Mouse (Mus musculus): ENCODE results near the gene Efnb2.

Gene Efnb2

DNA sequence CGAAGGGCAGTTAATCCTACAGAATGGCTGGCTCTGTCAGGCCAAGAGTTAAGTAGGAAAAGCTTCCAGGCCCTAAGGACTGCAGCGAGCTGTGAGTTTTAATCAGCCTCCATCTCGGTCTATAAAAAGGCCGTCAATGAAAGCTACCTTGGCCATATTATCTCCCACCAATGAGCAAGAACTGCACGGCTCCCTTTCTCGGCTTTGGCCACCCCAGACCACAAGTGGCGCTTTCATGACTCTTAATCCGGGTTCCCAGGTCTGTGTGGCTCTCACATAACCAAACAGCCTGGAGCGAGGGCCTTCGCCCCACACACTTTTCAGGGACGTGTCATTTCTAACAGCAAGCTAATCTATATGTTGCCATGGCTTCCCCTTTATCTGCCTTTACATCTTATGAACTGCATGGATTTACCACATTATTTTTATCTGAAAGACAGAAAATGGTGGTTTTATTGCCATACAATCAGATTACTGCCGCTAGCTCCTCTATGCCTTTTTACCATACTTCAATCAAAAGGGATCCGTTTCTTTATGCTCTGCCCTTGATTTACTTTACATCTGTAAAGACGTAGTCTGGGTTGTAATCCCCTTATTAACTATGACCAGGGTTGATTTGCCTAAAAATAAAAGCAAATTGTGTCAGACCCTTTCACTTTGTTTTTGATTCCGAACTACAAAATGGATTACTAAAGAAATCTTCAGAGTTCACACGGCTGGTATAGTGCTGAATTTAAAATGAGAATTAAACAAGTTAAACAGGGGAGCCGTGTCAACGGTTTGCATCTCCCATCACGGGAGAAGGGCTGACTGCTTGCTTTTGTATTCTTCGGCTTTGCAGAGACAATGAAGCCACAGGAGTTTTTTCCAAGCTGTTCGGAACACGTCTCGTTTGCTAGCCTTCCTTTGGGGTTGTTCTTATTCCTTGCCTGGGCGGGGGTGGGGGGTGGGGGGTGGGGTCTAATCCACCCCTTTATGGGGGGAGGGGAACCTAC, 5.4 kb downstream of the Efnb2 start:
- peak; percentile 43 for DNase-seq (ENCODE audit: inconsistent ontology term)

DNA sequence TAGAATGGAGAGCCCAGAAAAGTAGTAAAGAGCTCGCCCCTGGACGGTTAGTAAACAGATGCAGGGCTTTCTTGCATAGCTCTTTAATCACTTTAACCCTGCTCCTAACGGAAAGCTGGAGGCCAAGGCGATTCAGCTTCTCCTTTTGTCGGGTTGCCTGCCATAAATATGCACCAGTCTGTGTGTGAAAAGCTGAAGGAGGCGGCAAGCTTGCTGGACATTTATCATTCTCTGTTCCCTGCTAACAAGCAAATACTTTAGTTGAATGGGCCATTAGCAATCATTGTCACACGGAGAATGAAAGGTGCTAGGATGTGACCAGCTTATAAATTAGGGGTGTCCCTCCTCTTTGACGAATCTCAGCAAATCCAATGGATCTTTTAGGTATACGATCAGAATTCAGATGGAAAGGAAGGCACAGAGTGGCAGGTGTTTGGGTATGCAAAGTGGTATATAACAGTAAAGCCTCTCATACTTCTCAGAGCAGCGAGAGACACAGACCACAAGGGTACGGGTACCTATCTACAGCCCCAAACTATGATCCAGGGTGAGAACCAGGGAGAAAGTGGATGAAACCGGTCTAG, 7.0 kb downstream of the Efnb2 start:
- DNase-seq (ENCODE audit: inconsistent ontology term): peak; percentile 59

DNA sequence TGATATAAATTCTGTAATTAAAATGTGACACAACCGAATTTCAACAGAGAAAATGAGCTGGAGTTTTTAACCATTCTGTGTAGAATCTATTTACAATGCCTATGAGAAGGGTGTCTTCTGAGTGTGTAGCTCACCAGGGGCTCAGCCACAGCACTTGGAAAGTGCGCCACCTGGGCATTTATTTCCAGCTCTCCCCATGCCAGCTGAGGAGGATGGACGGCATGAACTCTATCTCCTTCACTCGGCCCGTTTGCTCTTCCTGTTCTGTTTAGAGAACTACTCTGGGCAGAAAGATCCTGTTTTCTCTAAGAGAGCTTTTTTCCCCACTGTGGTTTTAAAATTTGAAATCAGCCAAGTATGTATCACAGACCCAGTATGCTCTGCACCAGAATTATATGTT, 7.7 kb downstream of the Efnb2 start:
- DNase-seq (ENCODE audit: inconsistent ontology term): no peak

DNA sequence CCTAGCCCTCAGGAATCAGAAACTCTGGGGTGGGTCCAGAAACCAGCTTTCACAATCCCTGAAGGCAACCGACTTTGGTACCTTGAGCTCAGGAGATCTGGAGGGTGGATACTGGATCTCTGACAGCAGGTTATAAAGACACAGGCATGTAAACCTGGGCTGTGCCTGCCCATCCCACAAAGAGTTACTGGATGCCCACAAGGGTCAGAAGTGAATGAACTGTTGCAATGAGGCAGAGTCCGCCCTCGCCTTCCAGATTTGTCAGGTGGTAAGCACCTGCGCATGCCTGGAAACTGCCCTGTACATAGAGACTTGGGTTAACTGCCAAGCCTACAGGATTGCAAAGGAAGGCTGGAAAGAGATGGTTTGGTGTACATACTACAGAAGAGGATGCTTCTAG, 8.7 kb downstream of the Efnb2 start:
- DNase-seq (ENCODE audit: inconsistent ontology term): no peak

DNA sequence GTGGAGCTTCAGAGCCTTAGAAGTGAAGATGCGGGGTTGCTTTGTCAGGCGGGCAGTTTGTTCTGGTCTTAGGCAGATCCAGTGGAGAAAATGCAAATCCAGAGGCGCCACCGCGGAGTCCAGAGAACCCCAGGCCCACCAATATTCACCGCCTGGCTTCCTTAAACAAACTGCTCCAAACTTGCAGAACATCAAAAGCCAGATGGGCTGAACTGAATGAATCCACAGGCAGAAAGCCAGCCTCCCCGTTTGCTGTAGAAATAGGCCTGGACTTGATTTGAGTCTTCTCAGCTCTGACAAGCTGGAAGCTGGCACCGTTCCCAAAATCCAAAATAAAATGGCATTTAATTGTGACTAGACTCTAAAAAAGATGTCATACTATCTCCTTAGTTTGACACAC, 11.1 kb downstream of the Efnb2 start:
- peak; percentile 77 for DNase-seq (ENCODE audit: inconsistent ontology term)

DNA sequence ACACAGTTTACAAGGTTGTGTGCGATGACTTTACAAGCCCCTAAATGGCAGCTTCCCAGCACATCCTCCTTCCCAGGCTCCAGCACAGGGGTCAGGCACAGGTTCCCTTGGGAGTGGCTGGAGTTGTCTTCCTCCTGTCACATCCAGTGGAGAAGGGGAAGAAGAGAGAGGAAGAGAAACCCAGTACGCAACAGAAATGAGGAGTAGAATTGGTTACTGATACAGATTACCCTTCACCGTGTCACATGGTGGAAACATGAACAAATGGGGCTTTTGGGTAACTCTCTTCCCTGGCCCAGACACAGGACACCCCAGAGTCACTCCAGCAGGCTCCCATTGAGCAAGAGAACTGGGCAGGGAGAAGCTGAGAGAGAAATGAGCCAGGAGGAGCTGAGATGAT, 11.5 kb downstream of the Efnb2 start:
- no peak for DNase-seq (ENCODE audit: inconsistent ontology term)

DNA sequence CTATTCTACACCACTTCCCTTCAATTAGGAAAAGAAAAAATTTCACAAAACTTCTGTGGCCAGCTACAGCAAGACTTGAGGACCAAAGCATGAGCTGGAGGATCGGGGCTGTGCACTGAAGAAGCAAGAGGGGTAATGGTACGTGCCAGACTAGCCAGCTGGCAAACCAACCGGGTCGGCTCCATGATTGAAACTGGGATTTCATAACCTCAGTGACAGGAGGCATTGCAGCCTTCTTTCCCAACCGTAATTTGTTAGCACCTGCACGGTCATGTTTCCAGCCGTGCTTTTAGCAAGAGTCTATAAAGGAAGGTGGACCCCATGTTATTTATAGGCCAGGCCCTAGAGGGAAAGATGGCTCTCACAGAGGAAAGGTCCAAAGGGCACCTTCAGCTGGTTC, 12.4 kb downstream of the Efnb2 start:
- DNase-seq (ENCODE audit: inconsistent ontology term): no peak

DNA sequence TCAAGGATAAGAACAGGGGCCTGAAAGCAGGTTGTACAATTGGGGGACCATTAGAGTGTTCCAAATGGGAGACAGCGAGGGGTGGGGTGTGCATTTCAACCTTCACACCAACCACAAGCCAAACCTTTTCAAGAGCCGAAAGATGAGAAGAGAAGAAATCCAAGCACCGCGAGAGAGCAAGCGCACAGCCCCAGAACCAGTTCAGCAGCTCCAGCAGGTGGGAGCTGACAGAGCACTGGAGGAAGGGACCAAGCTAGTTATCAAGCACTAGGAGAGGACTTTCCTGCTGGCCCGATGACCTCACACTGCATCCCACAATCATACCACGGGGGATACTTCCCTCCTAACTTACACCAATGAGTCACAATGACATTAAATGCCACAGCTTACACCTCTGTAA, 13.2 kb downstream of the Efnb2 start:
- DNase-seq (ENCODE audit: inconsistent ontology term): no peak

DNA sequence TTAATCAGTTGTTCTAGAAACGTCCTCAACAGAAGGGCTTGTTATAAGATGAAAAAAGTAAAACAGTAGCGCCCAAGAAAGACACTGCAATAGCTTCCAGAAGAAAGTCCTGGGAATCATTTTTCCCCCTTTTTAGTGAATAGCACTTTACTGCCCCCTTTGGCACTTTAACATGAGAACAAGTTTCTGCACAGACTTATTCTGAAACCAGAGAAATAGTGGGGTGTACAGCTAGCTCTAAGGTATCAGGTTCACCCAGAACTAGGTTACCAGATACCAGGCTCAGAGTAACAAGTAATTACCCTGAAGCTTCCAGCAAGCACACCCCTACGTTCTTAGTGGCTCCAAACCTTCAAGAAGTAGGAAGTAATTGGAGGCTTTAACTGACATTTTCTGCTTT, 13.7 kb downstream of the Efnb2 start:
- no peak for DNase-seq (ENCODE audit: inconsistent ontology term)

DNA sequence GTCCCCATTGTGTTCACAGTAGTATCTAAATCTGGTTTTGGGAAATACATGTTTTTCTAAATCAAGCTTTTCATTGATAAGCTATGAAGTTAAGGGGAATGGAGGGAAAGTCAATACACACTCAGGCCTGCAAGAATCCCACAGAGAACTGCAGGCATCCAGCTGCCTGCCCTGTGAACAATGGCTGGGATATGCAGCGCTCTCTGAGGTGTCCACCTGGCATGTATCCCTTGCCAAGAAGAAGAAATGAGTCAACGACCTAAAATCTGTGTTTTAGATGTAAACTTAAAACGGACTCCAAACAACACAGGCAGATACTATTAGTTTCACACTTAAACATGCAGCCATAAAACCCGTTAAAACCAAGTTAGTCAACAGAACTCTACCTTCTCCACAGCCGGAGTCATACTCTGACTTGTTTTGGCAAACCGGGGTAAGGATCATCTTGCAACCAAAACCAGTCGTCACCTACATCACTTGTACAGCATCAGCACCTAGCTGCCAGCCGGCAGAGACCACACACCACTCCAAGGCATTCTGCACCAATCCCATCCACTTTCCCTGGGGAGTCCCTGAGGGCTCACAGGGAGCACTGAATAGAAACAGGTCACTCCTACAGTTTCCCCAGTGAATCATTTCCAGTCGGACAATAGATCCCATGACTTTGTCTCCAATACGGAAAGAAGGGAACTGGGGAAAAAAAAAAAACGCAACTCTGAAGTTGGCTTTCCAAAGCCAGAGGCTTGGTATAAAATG, 16.7 kb downstream of the Efnb2 start:
- DNase-seq (ENCODE audit: inconsistent ontology term): peak; percentile 78

DNA sequence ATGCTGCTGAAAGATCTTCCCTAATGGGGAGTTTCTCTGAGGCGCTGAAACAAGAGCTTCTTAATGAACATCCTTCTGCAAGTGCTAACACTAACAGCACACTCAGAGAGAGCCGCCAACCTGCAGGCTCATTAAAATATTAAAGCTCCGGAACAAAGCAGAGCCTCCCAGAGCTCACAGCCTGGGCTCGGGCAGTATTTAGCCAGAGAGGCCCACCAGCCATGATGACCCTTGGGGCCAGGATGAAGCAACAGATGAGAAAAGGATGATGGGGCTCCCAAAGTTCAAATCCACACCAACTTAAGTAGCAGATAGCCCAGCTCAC, 20.8 kb downstream of the Efnb2 start:
- DNase-seq (ENCODE audit: inconsistent ontology term): peak; percentile 77

DNA sequence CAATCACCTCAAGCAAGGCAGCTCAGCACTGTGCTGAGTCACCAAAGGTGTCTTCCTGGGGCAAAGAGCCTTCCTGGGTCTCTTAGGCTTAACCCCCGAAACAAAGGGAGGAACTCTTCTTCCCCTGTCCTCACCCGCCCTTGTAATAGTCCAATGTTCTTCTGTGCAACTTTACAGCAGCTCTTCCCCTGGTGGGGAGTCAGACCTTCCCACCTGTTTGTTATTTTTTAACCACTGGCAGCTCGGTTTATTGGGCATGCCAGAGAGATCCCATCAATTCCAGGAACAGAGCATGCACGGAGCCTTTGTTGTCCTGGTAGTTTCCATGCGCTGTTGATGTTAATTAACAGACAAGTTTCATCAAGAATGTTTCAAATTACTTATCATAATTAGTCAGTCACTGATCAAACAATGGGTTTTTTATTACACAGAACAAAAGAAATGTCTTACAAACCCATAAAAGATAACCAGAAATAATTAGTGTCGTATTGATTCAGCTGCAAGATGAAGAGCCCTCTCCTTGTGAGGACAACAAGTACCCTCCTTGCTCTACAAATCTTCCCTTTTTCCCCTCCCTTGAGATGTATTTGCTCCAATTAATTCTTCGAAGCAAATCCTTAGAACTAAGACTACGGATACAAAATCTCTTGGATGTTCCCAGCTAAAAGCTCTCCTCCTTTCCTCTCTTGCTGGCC, 21.3 kb downstream of the Efnb2 start:
- peak; percentile 91 for DNase-seq (ENCODE audit: inconsistent ontology term)

DNA sequence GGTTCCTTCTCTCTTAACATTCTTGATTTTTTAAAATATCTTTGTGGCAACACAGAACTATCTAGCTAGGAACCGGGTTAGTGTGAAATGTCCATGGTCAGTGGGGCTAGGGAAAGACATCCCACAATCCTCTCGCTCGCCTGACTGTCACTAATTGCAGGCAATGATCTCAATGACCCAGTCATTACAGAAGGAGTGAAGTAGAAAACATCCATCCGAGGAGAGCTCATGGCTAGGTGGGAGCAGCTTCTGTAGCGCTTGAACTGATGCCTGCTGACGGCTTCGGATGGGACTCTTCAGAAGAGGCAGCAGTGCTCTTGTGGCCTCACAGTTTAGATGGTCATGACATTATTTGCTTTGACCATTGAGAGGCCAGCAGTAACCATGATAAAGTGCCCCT, 29.6 kb downstream of the Efnb2 start:
- peak; percentile 55 for DNase-seq (ENCODE audit: inconsistent ontology term)

DNA sequence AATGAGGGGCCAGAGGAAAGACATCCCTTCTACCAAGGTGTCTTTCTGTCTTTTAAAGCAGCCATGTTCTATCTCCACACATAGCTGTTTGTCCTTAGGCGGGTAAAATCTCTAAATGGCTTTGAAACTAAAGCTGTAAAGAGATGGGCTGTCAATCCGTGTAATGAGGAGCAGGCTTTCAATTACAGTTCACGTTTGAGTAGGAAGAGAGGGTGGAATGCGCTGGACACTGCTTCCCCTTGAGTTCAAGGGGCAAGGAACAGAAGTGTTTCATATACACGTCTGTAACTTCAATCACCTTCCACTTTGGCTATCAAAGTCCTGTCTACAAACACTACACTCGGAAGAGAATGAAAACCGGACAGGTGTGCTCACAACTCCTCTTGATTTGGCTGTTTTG, 37.0 kb downstream of the Efnb2 start:
- DNase-seq (ENCODE audit: inconsistent ontology term): no peak

DNA sequence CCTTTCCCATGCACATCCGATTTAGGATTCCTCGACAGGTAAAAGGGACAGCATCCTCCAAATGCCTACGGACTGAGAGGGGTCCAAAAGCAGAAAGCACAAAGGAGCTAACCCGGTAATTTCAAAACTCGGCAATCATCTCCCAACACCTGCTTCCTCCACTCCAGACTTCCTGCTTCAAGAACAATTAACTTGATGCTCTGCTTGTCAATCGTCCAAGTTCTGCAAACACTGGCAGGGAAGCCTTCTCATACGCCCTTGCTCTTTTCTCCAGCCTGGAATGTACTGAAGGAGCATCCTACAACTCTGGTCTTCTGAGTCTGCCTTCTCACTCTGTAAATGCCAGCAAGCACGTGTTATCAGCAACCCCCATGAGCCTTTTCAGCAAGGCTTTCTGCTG, 37.6 kb downstream of the Efnb2 start:
- peak; percentile 66 for DNase-seq (ENCODE audit: inconsistent ontology term)

DNA sequence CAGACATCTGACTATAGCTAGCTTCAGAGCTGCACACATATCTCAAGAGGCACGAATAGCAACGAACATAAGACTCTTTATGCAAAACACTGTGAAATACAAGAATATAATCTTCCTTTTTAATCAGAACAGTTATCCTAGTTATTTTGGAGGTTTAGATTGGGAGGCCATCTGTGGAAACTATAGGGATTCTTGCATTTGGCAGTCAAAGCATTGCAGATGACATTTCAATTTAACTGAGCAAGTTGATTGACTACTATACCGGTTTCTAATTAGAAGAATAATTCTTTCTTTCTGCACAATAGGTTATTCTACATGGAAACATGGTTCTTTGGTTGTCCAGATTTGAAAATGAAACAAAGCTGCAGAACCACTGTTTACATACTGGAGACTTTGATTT, 38.6 kb downstream of the Efnb2 start:
- no peak for DNase-seq (ENCODE audit: inconsistent ontology term)

DNA sequence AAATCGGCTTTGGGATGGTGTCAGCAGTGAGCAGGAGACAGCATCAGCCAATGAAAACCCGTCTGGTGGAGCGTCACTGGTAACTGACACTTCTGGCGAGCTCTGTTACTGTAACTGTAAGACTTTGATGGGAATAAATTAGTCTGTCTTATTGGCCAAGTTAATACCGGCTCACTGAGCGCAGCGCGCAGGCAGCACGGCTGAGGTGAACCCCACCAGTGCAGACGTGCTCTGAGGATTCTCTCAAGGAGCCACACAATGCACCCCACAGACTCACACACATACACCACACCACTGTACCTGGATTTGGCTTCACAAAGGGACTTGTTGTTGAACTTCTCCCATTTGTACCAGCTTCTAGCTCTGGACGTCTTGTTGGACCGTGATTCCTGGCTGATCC, 39.0 kb downstream of the Efnb2 start:
- DNase-seq (ENCODE audit: inconsistent ontology term): no peak

DNA sequence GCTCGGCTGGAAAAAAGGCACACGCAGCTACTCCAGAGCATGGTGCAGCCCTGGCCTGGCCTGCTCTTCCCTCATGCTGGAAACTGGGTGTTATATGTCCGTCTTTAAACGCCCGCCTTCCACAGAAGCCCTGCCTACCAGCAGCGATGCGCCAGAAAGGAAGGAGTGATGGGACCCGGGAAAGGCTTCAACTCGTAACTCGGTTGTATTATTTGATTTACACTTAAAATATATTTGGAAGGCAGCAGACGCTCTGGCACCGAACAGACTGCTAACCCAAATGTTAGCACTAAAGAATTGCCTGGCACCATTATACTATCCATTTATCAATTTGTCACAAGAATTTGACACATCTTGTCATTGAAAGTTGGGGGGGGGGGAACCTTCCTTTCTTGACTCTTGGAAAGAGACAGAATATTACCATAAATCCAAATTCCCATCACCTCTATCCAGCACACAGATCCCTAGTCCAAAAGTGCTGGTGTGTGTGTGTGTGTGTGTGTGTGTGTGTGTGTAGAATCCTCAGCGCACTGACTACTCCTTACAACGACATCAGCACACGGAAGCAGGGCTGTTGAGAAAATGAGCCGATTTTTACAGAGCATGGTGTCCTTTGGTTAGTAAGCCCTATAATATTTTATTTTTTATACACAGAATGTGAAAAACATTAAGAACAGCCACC, 39.7 kb downstream of the Efnb2 start:
- DNase-seq (ENCODE audit: inconsistent ontology term): no peak

DNA sequence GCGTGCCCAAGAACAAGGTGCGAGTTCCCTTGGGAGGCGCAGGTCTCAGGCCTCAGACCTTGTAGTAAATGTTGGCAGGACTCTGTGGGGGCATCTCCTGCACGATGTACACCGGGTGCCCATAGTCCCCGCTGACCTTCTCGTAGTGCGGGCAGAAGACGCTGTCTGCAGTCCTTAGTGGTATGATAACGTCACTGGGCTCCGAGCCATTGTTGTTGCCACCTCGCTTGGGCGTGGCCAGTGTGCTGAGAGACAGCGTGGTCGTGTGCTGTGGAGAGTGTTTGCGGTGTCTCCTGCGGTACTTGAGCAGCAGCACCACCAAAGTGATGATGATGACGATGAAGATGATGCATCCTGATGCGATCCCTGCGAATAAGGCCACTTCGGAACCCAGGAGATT, 40.5 kb downstream of the Efnb2 start:
- DNase-seq (ENCODE audit: inconsistent ontology term): no peak

DNA sequence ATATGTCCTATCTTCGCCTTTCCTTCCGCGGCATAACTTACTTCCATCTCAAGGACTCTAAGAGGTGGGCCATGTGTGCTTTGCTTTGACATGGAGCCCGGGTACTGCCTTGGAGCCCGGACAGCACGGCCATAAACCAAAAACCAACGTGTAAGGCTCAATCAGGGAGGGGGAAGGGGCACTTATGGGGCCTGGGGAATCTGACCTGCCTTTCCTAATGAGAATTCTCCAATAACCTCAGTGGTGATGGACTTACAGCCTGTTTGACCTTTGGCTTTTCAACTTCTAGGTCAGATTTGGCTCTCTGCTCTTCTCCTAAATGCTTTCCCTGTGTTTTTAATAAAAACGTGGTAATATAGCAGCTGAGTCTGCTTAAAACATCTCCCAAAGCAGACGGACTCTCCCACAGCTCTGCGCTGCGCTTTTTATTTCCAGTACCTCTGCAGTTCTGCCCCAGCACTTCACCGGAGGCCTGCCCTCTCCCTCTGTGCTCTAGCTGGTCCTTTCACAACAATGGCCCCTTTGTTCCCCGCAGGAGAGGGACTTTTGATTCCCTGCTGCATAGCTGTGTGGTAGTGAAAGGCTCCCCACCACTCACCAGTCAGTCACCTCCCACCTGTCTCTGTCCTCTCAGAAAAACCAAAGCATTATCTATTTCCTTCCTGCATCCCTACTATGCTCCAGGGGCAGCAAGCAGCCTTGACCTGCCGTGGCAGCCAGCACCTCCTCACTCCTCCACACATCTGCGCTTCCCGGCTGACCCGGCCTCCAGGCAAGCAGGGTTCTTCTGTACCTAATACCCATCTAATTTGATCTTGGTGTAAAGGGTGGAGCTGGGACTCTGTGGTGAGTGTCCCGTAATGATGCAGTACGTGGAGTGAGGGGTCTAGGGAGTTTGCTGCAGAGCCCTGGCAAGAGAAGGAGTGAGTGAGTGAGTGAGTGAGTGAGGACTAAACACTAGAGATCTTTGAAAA, 41.5 kb downstream of the Efnb2 start:
- peak; percentile 63 for DNase-seq (ENCODE audit: inconsistent ontology term)

Data from Muller cell, postnatal 12 days (primary cell).